Mouse (Mus musculus) right cerebral cortex, postnatal 14 days (tissue): ENCODE data around the gene Mb.

Source experiments
- DNase-seq: peaks from one replicate; pipeline ENCODE4 v3.0.0; 2022

Mb gene

GRCm38 (mm10) chr15:77050570-77050969 is at the start of gene Mb:
Gene Mb, minus strand, starts transcription at chr15:77050670.
- DNase-seq, result no peak

GRCm38 (mm10) chr15:77099756-77100155 is 49.3 kb upstream of the Mb start:
- no peak for DNase-seq

- no peak for DNase-seq
These were observed 46.9 kb upstream of the Mb start for GRCm38 (mm10) chr15:77097358-77097757.

- no peak for DNase-seq
These were observed 44.7 kb upstream of the Mb start for GRCm38 (mm10) chr15:77095216-77095615.

GRCm38 (mm10) chr15:77094431-77094830 is 44.0 kb upstream of the Mb start:
- DNase-seq, result no peak

GRCm38 (mm10) chr15:77091394-77091793 is 40.9 kb upstream of the Mb start:
- no peak for DNase-seq

- DNase-seq, result no peak
These were observed 40.1 kb upstream of the Mb start for GRCm38 (mm10) chr15:77090531-77090930.

GRCm38 (mm10) chr15:77089249-77089648 is 38.8 kb upstream of the Mb start:
- no peak for DNase-seq

GRCm38 (mm10) chr15:77086488-77086887 is 36.0 kb upstream of the Mb start:
- no peak for DNase-seq

GRCm38 (mm10) chr15:77085818-77086217 is 35.3 kb upstream of the Mb start:
- DNase-seq, result no peak

GRCm38 (mm10) chr15:77081454-77081853 is 31.0 kb upstream of the Mb start:
- no peak for DNase-seq

- no peak for DNase-seq
These were observed 30.3 kb upstream of the Mb start for GRCm38 (mm10) chr15:77080684-77081254.

- DNase-seq, result no peak
These were observed 29.5 kb upstream of the Mb start for GRCm38 (mm10) chr15:77079890-77080361.

- no peak for DNase-seq
These were observed 28.9 kb upstream of the Mb start for GRCm38 (mm10) chr15:77079256-77079822.

GRCm38 (mm10) chr15:77078786-77079185 is 28.3 kb upstream of the Mb start:
- no peak for DNase-seq

GRCm38 (mm10) chr15:77077906-77078305 is 27.4 kb upstream of the Mb start:
- DNase-seq, result no peak

GRCm38 (mm10) chr15:77076523-77076922 is 26.1 kb upstream of the Mb start:
- no peak for DNase-seq

GRCm38 (mm10) chr15:77072556-77073163 is 22.2 kb upstream of the Mb start:
- no peak for DNase-seq

- peak; percentile 63 for DNase-seq
These were observed 21.0 kb upstream of the Mb start for GRCm38 (mm10) chr15:77071501-77071900.

- DNase-seq, result no peak
These were observed 20.3 kb upstream of the Mb start for GRCm38 (mm10) chr15:77070745-77071268.

- no peak for DNase-seq
These were observed 18.5 kb upstream of the Mb start for GRCm38 (mm10) chr15:77069019-77069418.

- no peak for DNase-seq
These were observed 18.0 kb upstream of the Mb start for GRCm38 (mm10) chr15:77068439-77068861.

GRCm38 (mm10) chr15:77066233-77066632 is 15.8 kb upstream of the Mb start:
- no peak for DNase-seq

- DNase-seq, result no peak
These were observed 14.9 kb upstream of the Mb start for GRCm38 (mm10) chr15:77065259-77065852.
